ENCODE assay signal across 8 mouse cellular contexts in genomic region chr7:144582284-144582980, GRCm38 (mm10). TPM values are rescaled to one million over a fixed set of nuclear protein-coding genes. Genes with fewer than 3 reads are reported as not detected.
DNase-seq lines count a peak whose midpoint lies in the region; ATAC-seq and TF ChIP-seq lines count a peak whose summit lies in the region.

TSS of gene Fadd (minus strand) at chr7:144582463.

- no peaks in the 10 kb centered on the region; the same call in 1 of the 2 replicates for H3K36me3 ChIP-seq in ES-Bruce4 (ENCODE audit: control insufficient read depth, insufficient read depth, low read length, poor library complexity, severe bottlenecking)
- peaks cover 21% of the 10 kb centered on the region for H3K36me3 ChIP-seq in forebrain, embryonic 14.5 days (ENCODE audit: control insufficient read depth, insufficient read depth, low read length)
- H3K36me3 ChIP-seq in neural tube, embryonic 15.5 days = peaks cover 20% of the 10 kb centered on the region

- H3K4me3 ChIP-seq in ES-Bruce4 (ENCODE audit: low read depth, low read length) = peak within 1 kb of the TSS; percentile 84
- H3K4me3 ChIP-seq in forebrain, embryonic 14.5 days (ENCODE audit: low read depth, low read length) = peak within 1 kb of the TSS; percentile 80
- peak within 1 kb of the TSS; percentile 72 for H3K4me3 ChIP-seq in neural tube, embryonic 15.5 days (replicated peaks)

- H3K4me2 ChIP-seq in forebrain, embryonic 14.5 days (ENCODE audit: low read length) = peak within 1 kb of the TSS; percentile 79
- peak within 1 kb of the TSS; percentile 87 for H3K4me2 ChIP-seq in neural tube, embryonic 15.5 days

- peak; percentile 49 for TF ChIP-seq POLR2A in ES-Bruce4 (IDR thresholded peaks at IDR 0.05; ENCODE audit: insufficient read depth, low read length)

- H3K9ac ChIP-seq in ES-Bruce4 (ENCODE audit: low read depth, poor library complexity, severe bottlenecking) = peak within 1 kb of the TSS; percentile 54
- H3K9ac ChIP-seq in forebrain, embryonic 14.5 days (ENCODE audit: low read length) = peak within 1 kb of the TSS; percentile 85
- H3K9ac ChIP-seq in neural tube, embryonic 15.5 days (replicated peaks) = peak within 1 kb of the TSS; percentile 60

- no peaks in the 10 kb centered on the region for H3K27me3 ChIP-seq in ES-Bruce4 (ENCODE audit: control insufficient read depth, insufficient read depth, low read length, poor library complexity, severe bottlenecking)
- H3K27me3 ChIP-seq in forebrain, embryonic 14.5 days (replicated peaks; ENCODE audit: control insufficient read depth, insufficient read depth, low read length) = no peaks in the 10 kb centered on the region
- peaks cover 6% of the 10 kb centered on the region; the same call in 1 of the 2 replicates for H3K27me3 ChIP-seq in neural tube, embryonic 15.5 days (replicated peaks)

- peak; percentile 83 for ATAC-seq in cerebellum, adult (ENCODE audit: insufficient number of reproducible peaks, low FRiP score, low TSS enrichment)
- peak; percentile 93 for ATAC-seq in forebrain, embryonic 14.5 days
- peak; percentile 91 for ATAC-seq in neural tube, embryonic 15.5 days (ENCODE audit: low FRiP score)

- H3K4me1 ChIP-seq in ES-Bruce4 (ENCODE audit: control insufficient read depth, insufficient read depth, low read length) = no peaks in the 10 kb centered on the region
- H3K4me1 ChIP-seq in forebrain, embryonic 14.5 days (ENCODE audit: control insufficient read depth, insufficient read depth, low read length) = peaks cover 7% of the 10 kb centered on the region
- peaks cover 23% of the 10 kb centered on the region for H3K4me1 ChIP-seq in neural tube, embryonic 15.5 days

- no peaks in the 10 kb centered on the region for H3K9me3 ChIP-seq in ES-Bruce4 (replicated peaks; ENCODE audit: control insufficient read depth, insufficient read depth, low read length, poor library complexity, severe bottlenecking)
- H3K9me3 ChIP-seq in forebrain, embryonic 14.5 days (replicated peaks; ENCODE audit: control insufficient read depth, low read length) = no peaks in the 10 kb centered on the region
- H3K9me3 ChIP-seq in neural tube, embryonic 15.5 days (replicated peaks) = no peaks in the 10 kb centered on the region

- no peak for TF ChIP-seq EP300 in ES-Bruce4 (IDR thresholded peaks at IDR 0.05; ENCODE audit: insufficient read depth, low read depth, low read length)

- peak; percentile 98 for DNase-seq in forebrain, embryonic 14.5 days (ENCODE audit: low spot score)
- peak; percentile 94 to 98 for DNase-seq in heart, postnatal 14 days
- peak; percentile 95 for DNase-seq in layer of hippocampus, adult 11-12 months (ENCODE audit: low spot score)
- peak; percentile 95 to 96 for DNase-seq in lung, adult 18-20 months
- DNase-seq in testis, postnatal 14 days (ENCODE audit: low spot score) = peak; percentile 91

- H3K27ac ChIP-seq in ES-Bruce4 (ENCODE audit: insufficient read depth, low read length) = peak within 1 kb of the TSS; percentile 37; the same call in 1 of the 2 replicates
- H3K27ac ChIP-seq in forebrain, embryonic 14.5 days (ENCODE audit: low read depth, low read length) = peak within 1 kb of the TSS; percentile 79
- peak within 1 kb of the TSS; percentile 89 for H3K27ac ChIP-seq in neural tube, embryonic 15.5 days (replicated peaks)

- TF ChIP-seq CTCF in ES-Bruce4 (IDR thresholded peaks at IDR 0.05; ENCODE audit: low read depth, low read length) = no peak

- intact Hi-C loops in heart, postnatal 14 days (cut with DNase I) = loop anchor here (5.0 kb wide), 1 partner anchor 70 kb away; no protein-coding TSS in a partner anchor

- WGBS in forebrain, embryonic 14.5 days = 2% methylated on average over 34 of the region's 34 CpGs
- WGBS in neural tube, embryonic 15.5 days = 2% methylated on average over 34 of the region's 34 CpGs

RNA-seq across cellular contexts. Expression of gene Fadd, which starts in this region (rescaled TPM):
- polyA plus RNA-seq in ES-Bruce4 (2011; ENCODE audit: insufficient read depth, insufficient read length, low read depth, missing spikeins) = 2.5 and 2.9 TPM in 2 replicates
- 6.7 and 7.2 TPM in 2 replicates for polyA plus RNA-seq in forebrain, embryonic 14.5 days (2014; fragmentation: Nextera tagmentation; extraction: Ambion mirVana)
- 1 to 10 TPM; 7.0 to 7.2 TPM for total RNA-seq in heart, postnatal 14 days (2021)
- 4.9 and 5.5 TPM in 2 replicates for polyA plus RNA-seq in neural tube, embryonic 15.5 days (2015; fragmentation: Nextera tagmentation; extraction: Ambion mirVana)

Comparison
In these comparisons a context has a peak if more than half of its experiments do, and no peak if none do; other contexts are left out.
1. Peak in every context shown above with its lines: DNase-seq, ATAC-seq, H3K4me3 ChIP-seq and H3K27ac ChIP-seq.
2. H3K27ac ChIP-seq: peak in every context shown above with its lines; median percentile 89 in neural tube, embryonic 15.5 days; 79 in forebrain, embryonic 14.5 days; 37 in ES-Bruce4.